Mouse (Mus musculus) CH12.LX (cell line): ENCODE measurements around the gene Plxna2. TPM values are rescaled to one million over a fixed set of nuclear protein-coding genes. Genes with fewer than 3 reads are reported as not detected.

Experiments
- DNase-seq: peaks from one replicate; pipeline ENCODE4 v3.0.0-alpha.2; 2013; ENCODE audit errors: extremely low read depth
- H3K27ac ChIP-seq: 2 replicates; pipeline ENCODE4 v1.5.1; 2012; ENCODE audit warnings: low read depth, mild to moderate bottlenecking, control low read depth, moderate library complexity; ENCODE audit not compliant: insufficient read depth
- H3K27me3 ChIP-seq: replicated peaks from 2 replicates; pipeline ENCODE3; 2012; ENCODE audit warnings: inconsistent platforms
- H3K36me3 ChIP-seq, 2 experiments: replicated peaks in 1 of 2; 2 replicates each; pipeline versions ENCODE3 to v1.6.1; 2012; ENCODE audit warnings: inconsistent platforms in 1 of 2, low read length in 1 of 2, mild to moderate bottlenecking in 1 of 2, mixed read lengths in 1 of 2, moderate library complexity in 1 of 2; ENCODE audit not compliant: control insufficient read depth in 1 of 2, insufficient read depth in 1 of 2
- H3K4me1 ChIP-seq, 2 experiments: 2 replicates each; pipeline ENCODE4 v1.6.1; 2012; ENCODE audit warnings: inconsistent platforms in 1 of 2, moderate library complexity in 1 of 2; ENCODE audit not compliant: insufficient read depth in 2 of 2, control insufficient read depth in 1 of 2
- H3K4me2 ChIP-seq: 2 replicates; pipeline ENCODE4 v1.6.1; 2012; ENCODE audit warnings: low read depth, mild to moderate bottlenecking, control low read depth; ENCODE audit not compliant: poor library complexity, insufficient read depth, severe bottlenecking
- H3K4me3 ChIP-seq, 3 experiments: fragments of 150-350 bp in 1 of 3; sonication (generic) in 1 of 3; replicated peaks in 1 of 3; 2 replicates each; pipeline versions ENCODE3 to v1.5.1; 2011 to 2012; ENCODE audit warnings: low read depth in 2 of 3, low read length in 2 of 3, mild to moderate bottlenecking in 2 of 3, moderate library complexity in 2 of 3, control low read depth in 1 of 3, improper control_type of control experiment in 1 of 3, inconsistent platforms in 1 of 3, mixed read lengths in 1 of 3; ENCODE audit not compliant: poor library complexity in 1 of 3
- H3K79me2 ChIP-seq: replicated peaks from 2 replicates; pipeline ENCODE4 v1.6.1; 2012; ENCODE audit warnings: mild to moderate bottlenecking, moderate library complexity; ENCODE audit not compliant: control insufficient read depth, poor library complexity, insufficient read depth, severe bottlenecking; ENCODE audit errors: extremely low read depth
- H3K9ac ChIP-seq: 2 replicates; pipeline ENCODE4 v1.6.1; 2012; ENCODE audit warnings: low read depth, mild to moderate bottlenecking, control low read depth, moderate library complexity; ENCODE audit not compliant: insufficient read depth
- H3K9me3 ChIP-seq: replicated peaks from 2 replicates; pipeline ENCODE3; 2012; ENCODE audit warnings: low read length, inconsistent platforms, mixed read lengths
- BHLHE40 ChIP-seq: IDR thresholded peaks from 2 replicates; pipeline ENCODE4 v1.6.1; 2011; ENCODE audit warnings: mild to moderate bottlenecking, low read depth, low read length, improper control_type of control experiment
- CHD2 ChIP-seq: IDR thresholded peaks from 2 replicates; pipeline ENCODE4 v1.6.1; 2011; ENCODE audit warnings: low read length, improper control_type of control experiment
- E2F4 ChIP-seq: IDR thresholded peaks from 2 replicates; pipeline ENCODE4 v1.6.1; 2011; ENCODE audit warnings: low read depth, low read length, improper control_type of control experiment; ENCODE audit not compliant: insufficient replicate concordance
- EP300 ChIP-seq: IDR thresholded peaks from 2 replicates; pipeline ENCODE4 v1.6.1; 2011; ENCODE audit warnings: low read length, improper control_type of control experiment
- ETS1 ChIP-seq: conservative IDR thresholded peaks from 2 replicates; pipeline ENCODE4 v1.6.1; 2012; ENCODE audit warnings: low read depth, mild to moderate bottlenecking, inconsistent platforms, low read length, improper control_type of control experiment, moderate library complexity
- GABPA ChIP-seq: IDR thresholded peaks from 2 replicates; pipeline ENCODE4 v1.6.1; 2012; ENCODE audit warnings: low read depth, low read length, improper control_type of control experiment, inconsistent platforms; ENCODE audit not compliant: insufficient replicate concordance
- JUN ChIP-seq: IDR thresholded peaks from 2 replicates; pipeline ENCODE4 v1.6.1; 2011; ENCODE audit warnings: low read depth, mild to moderate bottlenecking, low read length, improper control_type of control experiment, moderate library complexity; ENCODE audit not compliant: insufficient read depth
- JUND ChIP-seq: conservative IDR thresholded peaks from 2 replicates; pipeline ENCODE4 v1.6.1; 2011; ENCODE audit warnings: low read depth, low read length, improper control_type of control experiment
- MAX ChIP-seq: IDR thresholded peaks from 2 replicates; pipeline ENCODE4 v1.6.1; 2011; ENCODE audit warnings: low read length, improper control_type of control experiment
- MAZ ChIP-seq: IDR thresholded peaks from 2 replicates; pipeline ENCODE4 v1.6.1; 2012; ENCODE audit warnings: low read depth, mild to moderate bottlenecking, inconsistent platforms, low read length, improper control_type of control experiment, moderate library complexity
- MEF2A ChIP-seq: IDR thresholded peaks from 2 replicates; pipeline ENCODE4 v1.6.1; 2014; ENCODE audit warnings: low read depth, mild to moderate bottlenecking, inconsistent platforms, low read length, improper control_type of control experiment, borderline replicate concordance
- MXI1 ChIP-seq: IDR thresholded peaks from 2 replicates; pipeline ENCODE4 v1.6.1; 2011; ENCODE audit warnings: mild to moderate bottlenecking, low read depth, low read length, improper control_type of control experiment
- MYC ChIP-seq: IDR thresholded peaks from 2 replicates; pipeline ENCODE4 v1.6.1; 2011; ENCODE audit warnings: low read depth, mild to moderate bottlenecking, improper control_type of control experiment, low read length
- NELFE ChIP-seq: IDR thresholded peaks from 2 replicates; pipeline ENCODE4 v1.6.1; 2011; ENCODE audit warnings: low read depth, low read length, improper control_type of control experiment
- NRF1 ChIP-seq: IDR thresholded peaks from 2 replicates; pipeline ENCODE4 v1.6.1; 2014; ENCODE audit warnings: low read depth, mild to moderate bottlenecking, inconsistent platforms, low read length, improper control_type of control experiment, moderate library complexity
- PAX5 ChIP-seq: IDR thresholded peaks from 2 replicates; pipeline ENCODE4 v1.6.1; 2012; ENCODE audit warnings: low read length, inconsistent platforms, mixed read lengths
- POLR2AphosphoS2 ChIP-seq: IDR thresholded peaks from 2 replicates; pipeline ENCODE4 v1.6.1; 2011; ENCODE audit warnings: low read depth, low read length, improper control_type of control experiment
- RCOR1 ChIP-seq: conservative IDR thresholded peaks from 2 replicates; pipeline ENCODE4 v1.6.1; 2012; ENCODE audit warnings: low read depth, mild to moderate bottlenecking, inconsistent platforms, low read length, improper control_type of control experiment
- SIN3A ChIP-seq: IDR thresholded peaks from 2 replicates; pipeline ENCODE4 v1.6.1; 2012; ENCODE audit warnings: low read length, improper control_type of control experiment, inconsistent platforms
- SMC3 ChIP-seq: IDR thresholded peaks from 2 replicates; pipeline ENCODE4 v1.6.1; 2011; ENCODE audit warnings: low read depth, low read length, improper control_type of control experiment
- UBTF ChIP-seq: IDR thresholded peaks from 2 replicates; pipeline ENCODE4 v1.6.1; 2012; ENCODE audit warnings: low read depth, mild to moderate bottlenecking, inconsistent platforms, low read length, improper control_type of control experiment, moderate library complexity
- USF1 ChIP-seq: IDR thresholded peaks from 2 replicates; pipeline ENCODE4 v1.6.1; 2014; ENCODE audit warnings: low read depth, mild to moderate bottlenecking, inconsistent platforms, low read length, improper control_type of control experiment
- USF2 ChIP-seq: conservative IDR thresholded peaks from 2 replicates; pipeline ENCODE4 v1.6.1; 2011; ENCODE audit warnings: low read depth, low read length, improper control_type of control experiment
- ZC3H11A ChIP-seq: IDR thresholded peaks from 2 replicates; pipeline ENCODE4 v1.6.1; 2012; ENCODE audit warnings: low read depth, mild to moderate bottlenecking, inconsistent platforms, low read length, improper control_type of control experiment
- ZKSCAN1 ChIP-seq: IDR thresholded peaks from 2 replicates; pipeline ENCODE4 v1.6.1; 2012; ENCODE audit warnings: low read depth, inconsistent platforms, low read length, improper control_type of control experiment, borderline replicate concordance
- ZMIZ1 ChIP-seq: IDR thresholded peaks from 2 replicates; pipeline ENCODE4 v1.6.1; 2012; ENCODE audit warnings: low read depth, mild to moderate bottlenecking, inconsistent platforms, low read length, improper control_type of control experiment
- dilution Hi-C: fragments of 300-500 bp; cut with MboI; formaldehyde crosslinking; loops from 2 replicates; pipeline ENCODE4 v1.14.3; 2020; ENCODE audit warnings: low sequenced_read_pairs; ENCODE audit not compliant: extremely low pct_unique_long_range_greater_than_20kb, extremely low pct_ligation_motif_present
- in situ Hi-C: fragments of 300-500 bp; cut with MboI; formaldehyde crosslinking; loops from 3 replicates; pipeline ENCODE4 v1.14.3; 2019; ENCODE audit warnings: low sequenced_read_pairs, low pct_ligation_motif_present, low pct_unique_long_range_greater_than_20kb, mixed read lengths
- polyA plus RNA-seq: library from polyadenylated mRNA; unstranded; fragments of >175 nt; gene quantifications from 2 replicates; pipeline ENCODE4 v1.2.1, GENCODE M21; 2012; ENCODE audit warnings: low read depth; ENCODE audit not compliant: insufficient read length
- total RNA-seq, 2 experiments: library from RNA; depleted of rRNA; stranded (reverse); fragments of 300-350 nt in 1 of 2; fragments of >200 nt in 1 of 2; gene quantifications; 2 replicates each; pipeline ENCODE4 v1.2.3; 2012 to 2014

Plxna2 gene
- total and polyA plus RNA-seq, 3 experiments, result 0.04 to 0.05 (median 0.04) TPM

DNA sequence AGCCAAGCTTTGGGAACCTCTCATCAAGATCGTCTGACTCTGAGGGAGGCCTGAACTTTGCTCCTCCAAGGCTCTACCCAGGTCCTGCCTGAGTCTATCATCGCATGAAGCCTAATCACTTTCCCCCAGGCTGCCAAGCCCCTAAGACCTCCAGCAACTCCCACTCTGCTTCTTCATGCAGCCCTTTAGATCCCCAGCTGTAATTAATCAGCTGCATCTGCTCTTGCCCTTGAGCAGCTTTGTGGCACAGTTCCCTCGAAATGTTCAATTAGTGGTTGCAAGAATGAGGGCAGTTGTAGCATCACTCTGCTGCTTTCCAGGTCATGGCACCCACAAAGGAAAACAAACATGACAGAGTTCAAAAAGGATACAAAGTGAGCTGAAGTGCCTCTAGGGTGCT is 155.9 kb downstream of the Plxna2 start:
- H3K4me3 ChIP-seq, result no peak overlapping the region
- no peak for TF ChIP-seq USF2
- TF ChIP-seq GABPA, result no peak
- no peak for TF ChIP-seq PAX5
- TF ChIP-seq SMC3, result no peak
- TF ChIP-seq POLR2AphosphoS2, result no peak
- no peak for TF ChIP-seq CHD2
- no peak for TF ChIP-seq E2F4
- TF ChIP-seq SIN3A, result no peak
- no peak for TF ChIP-seq MXI1
- TF ChIP-seq RCOR1, result no peak
- TF ChIP-seq UBTF, result no peak
- TF ChIP-seq MEF2A, result no peak
- no peak for TF ChIP-seq ZMIZ1
- TF ChIP-seq MYC, result no peak
- no peak for TF ChIP-seq BHLHE40
- no peaks in the 10 kb centered on the region for H3K27me3 ChIP-seq
- H3K36me3 ChIP-seq, result no peaks in the 10 kb centered on the region
- in situ Hi-C loops (no loop called here), dilution Hi-C loops (no loop called here)
- H3K4me2 ChIP-seq, result no peak overlapping the region
- H3K79me2 ChIP-seq, result no peaks in the 10 kb centered on the region
- DNase-seq, result no peak
- H3K9me3 ChIP-seq, result no peaks in the 10 kb centered on the region
- H3K9ac ChIP-seq, result no peak overlapping the region
- H3K4me1 ChIP-seq, result peaks cover 13 to 49% of the 10 kb centered on the region in 2 experiments; a peak in 3 of 4 replicates
- H3K27ac ChIP-seq, result no peak overlapping the region

DNA sequence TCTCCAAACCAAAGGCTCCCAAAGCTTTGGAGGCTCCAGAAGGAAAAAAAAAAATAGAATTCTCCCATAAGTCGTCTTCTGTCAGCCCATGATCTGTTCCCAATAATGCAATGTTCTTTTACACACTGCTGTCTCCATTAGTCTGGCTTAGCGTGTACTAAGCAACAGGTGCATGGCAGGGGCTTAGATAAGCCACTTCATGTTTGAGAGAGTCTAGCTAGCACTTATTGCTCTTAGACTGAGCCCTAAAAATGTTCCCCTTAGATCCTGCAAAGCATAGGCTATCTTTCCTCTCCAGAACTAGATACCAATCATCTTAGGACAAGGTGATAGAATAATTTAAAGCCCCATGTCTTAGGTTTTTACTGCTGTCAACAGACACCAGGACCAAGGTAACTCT is 156.3 kb downstream of the Plxna2 start:
- H3K27me3 ChIP-seq, result no peaks in the 10 kb centered on the region
- H3K9me3 ChIP-seq, result no peaks in the 10 kb centered on the region
- DNase-seq, result no peak
- H3K27ac ChIP-seq, result no peak overlapping the region
- H3K36me3 ChIP-seq, result no peaks in the 10 kb centered on the region
- H3K4me2 ChIP-seq, result no peak overlapping the region
- H3K79me2 ChIP-seq, result no peaks in the 10 kb centered on the region
- in situ Hi-C loops, result no loop called here
- no peak overlapping the region for H3K9ac ChIP-seq
- peaks cover 13 to 48% of the 10 kb centered on the region in 2 experiments; a peak in 3 of 4 replicates for H3K4me1 ChIP-seq
- TF ChIP-seq MEF2A, result no peak
- no peak for TF ChIP-seq SMC3
- TF ChIP-seq JUN, result no peak
- no peak for TF ChIP-seq ZMIZ1
- no peak for TF ChIP-seq EP300
- no peak for TF ChIP-seq ETS1
- TF ChIP-seq NRF1, result no peak
- no peak for TF ChIP-seq NELFE
- TF ChIP-seq ZC3H11A, result no peak
- TF ChIP-seq PAX5, result no peak
- no peak for TF ChIP-seq USF1
- TF ChIP-seq USF2, result no peak
- TF ChIP-seq UBTF, result no peak
- TF ChIP-seq GABPA, result no peak
- no peak for TF ChIP-seq ZKSCAN1
- no peak for TF ChIP-seq MAX
- TF ChIP-seq MAZ, result no peak
- no peak for TF ChIP-seq JUND
- TF ChIP-seq, all 38 proteins: peak for 0
- dilution Hi-C loops, result no loop called here
- H3K4me3 ChIP-seq, result no peak overlapping the region
